Mouse (Mus musculus): ENCODE results near the gene Cd2bp2. TPM values are rescaled to one million over a fixed set of nuclear protein-coding genes. Genes with fewer than 3 reads are reported as not detected.
A peak's percentile ranks its signal among the peaks of the same experiment; 100 is the strongest.

Cd2bp2 gene
- total and polyA plus RNA-seq, 3 experiments = 56.7 to 64.8 TPM; not detected in 1

DNA sequence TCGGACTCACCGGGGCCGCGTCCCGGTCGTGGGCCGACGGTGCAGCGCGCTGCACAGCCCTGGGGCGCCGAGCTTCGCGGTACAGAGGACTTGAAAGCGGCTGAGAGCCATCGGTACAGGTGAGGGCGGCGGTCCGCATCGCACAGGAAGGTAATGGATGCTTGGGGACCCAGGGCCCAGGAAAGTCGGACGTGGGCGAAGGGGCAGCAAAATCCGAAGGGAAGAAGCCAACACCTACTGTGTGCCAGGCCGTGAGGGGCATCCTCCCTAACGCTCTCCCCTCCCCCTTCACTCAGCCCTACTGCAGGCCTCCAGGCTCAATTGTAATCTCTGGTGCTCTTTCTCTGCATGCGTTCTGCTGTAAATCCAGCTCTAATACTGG lies 37.5 kb upstream of the Cd2bp2 start:
- no peaks in the 10 kb centered on the region for H3K9me3 ChIP-seq (replicated peaks; ENCODE audit: insufficient read depth, low read length)
- peak overlapping the region; percentile 74 for H3K27ac ChIP-seq (ENCODE audit: control insufficient read depth, low read depth, low read length)
- peak overlapping the region; percentile 80 to 83 for H3K4me3 ChIP-seq (ENCODE audit: control insufficient read depth in 1 of 2, insufficient read depth in 1 of 2, low read depth in 2 of 2, low read length in 2 of 2)
- H3K79me2 ChIP-seq (ENCODE audit: control insufficient read depth, insufficient read depth, low read length, poor library complexity) = peaks cover 37% of the 10 kb centered on the region
- H3K27me3 ChIP-seq (ENCODE audit: control insufficient read depth in 1 of 2, insufficient read depth in 2 of 2, low read length in 2 of 2) = no peaks in the 10 kb centered on the region
- TF ChIP-seq CHD1 (IDR thresholded peaks at IDR 0.05; ENCODE audit: low read depth, low read length) (no peak), BHLHE40 (IDR thresholded peaks at IDR 0.05; ENCODE audit: borderline replicate concordance, low read depth, low read length) (no peak), CTCF (IDR thresholded peaks at IDR 0.05 in 2 of 3, conservative IDR thresholded peaks at IDR 0.05 in 1 of 3; ENCODE audit: control insufficient read depth in 1 of 3, insufficient read depth in 1 of 3, low read depth in 2 of 3, low read length in 3 of 3, poor library complexity in 1 of 3, severe bottlenecking in 1 of 3) (no peak), USF1 (IDR thresholded peaks at IDR 0.05; ENCODE audit: low read depth, low read length) (no peak), KAT2A (conservative IDR thresholded peaks at IDR 0.05; ENCODE audit: low read depth, low read length) (no peak), ZKSCAN1 (IDR thresholded peaks at IDR 0.05; ENCODE audit: low read depth, low read length) (peak; percentile 91), MEF2A (IDR thresholded peaks at IDR 0.05; ENCODE audit: extremely low read depth, insufficient replicate concordance, low read depth, low read length, poor library complexity, severe bottlenecking) (no peak), RAD21 (IDR thresholded peaks at IDR 0.05; ENCODE audit: low read depth, low read length) (no peak), TBP (IDR thresholded peaks at IDR 0.05; ENCODE audit: low read depth, low read length) (no peak), ZNF384 (IDR thresholded peaks at IDR 0.05; ENCODE audit: low read depth, low read length) (no peak), MYC (IDR thresholded peaks at IDR 0.05; ENCODE audit: low read depth, low read length) (no peak), TAL1 (IDR thresholded peaks at IDR 0.05; ENCODE audit: low read length) (no peak), RCOR1 (IDR thresholded peaks at IDR 0.05; ENCODE audit: low read depth, low read length) (no peak), CHD2 (IDR thresholded peaks at IDR 0.05; ENCODE audit: low read length) (no peak), MYB (IDR thresholded peaks at IDR 0.05; ENCODE audit: low read depth, low read length) (no peak), MXI1 (IDR thresholded peaks at IDR 0.05; ENCODE audit: low read depth, low read length) (peak; percentile 15; the same call in 1 of the 2 replicates), MAZ (IDR thresholded peaks at IDR 0.05; ENCODE audit: low read depth, low read length) (no peak)
- H3K9ac ChIP-seq (ENCODE audit: control insufficient read depth, low read depth, low read length, poor library complexity, severe bottlenecking) = peak overlapping the region; percentile 94
- H3K36me3 ChIP-seq (ENCODE audit: control insufficient read depth in 1 of 2, insufficient read depth in 2 of 2, low read length in 2 of 2) = peaks cover 0 to 14% of the 10 kb centered on the region in 2 experiments; a peak in 3 of 4 replicates
- peak; percentile 71 for DNase-seq (ENCODE audit: low read depth, low spot score)
- H3K4me1 ChIP-seq (ENCODE audit: control insufficient read depth in 1 of 2, insufficient read depth in 2 of 2, low read length in 2 of 2) = peaks cover 2 to 20% of the 10 kb centered on the region in 2 experiments; a peak in 3 of 4 replicates

DNA sequence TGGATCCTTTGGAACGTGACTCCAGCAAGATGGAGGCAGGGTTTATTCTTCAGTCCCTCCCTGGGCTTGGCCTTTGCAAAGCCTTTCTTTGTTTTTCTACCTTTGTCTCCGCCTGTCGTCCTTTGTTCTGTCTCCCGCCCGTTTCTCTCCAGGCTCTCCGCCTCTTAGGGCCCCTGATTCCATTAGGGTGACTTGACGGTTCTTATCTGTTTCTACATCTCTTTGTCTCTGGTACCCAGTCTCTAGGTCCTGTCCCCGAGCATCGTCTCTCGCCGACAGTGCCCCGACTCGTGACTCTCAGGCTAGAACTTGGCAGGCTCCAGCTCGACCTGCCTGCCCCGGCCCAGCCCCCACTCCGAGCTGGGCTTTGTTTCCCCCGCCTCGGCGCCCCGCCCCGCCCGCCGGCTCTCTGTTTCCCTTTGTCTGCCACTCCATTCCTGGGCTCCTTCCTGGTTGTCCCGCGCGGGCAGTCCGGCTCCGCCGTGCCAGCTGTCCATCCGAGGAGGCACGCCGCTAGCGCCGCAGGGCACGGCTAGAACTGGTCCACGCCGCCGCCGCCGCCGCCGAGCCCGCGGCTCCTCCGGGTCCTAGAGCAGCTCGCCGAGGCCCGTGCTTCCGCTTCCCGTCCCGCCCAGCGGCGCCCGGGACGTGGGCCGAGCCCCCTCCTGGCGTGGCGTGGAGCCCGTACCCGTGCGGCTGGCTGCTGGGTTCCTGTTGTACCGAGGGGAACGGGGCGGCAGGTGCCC lies 36.9 kb upstream of the Cd2bp2 start, which contains the start of the genes Zfp553 and Sept1:
Zfp553 (plus strand) TSS at position 440 of the 746 bp plus-strand sequence.
Sept1 (minus strand) TSS at position 509 of the 746 bp plus-strand sequence.
- H3K27ac ChIP-seq (ENCODE audit: control insufficient read depth, low read depth, low read length) = peak within 1 kb of the TSS; percentile 74
- H3K9ac ChIP-seq (ENCODE audit: control insufficient read depth, low read depth, low read length, poor library complexity, severe bottlenecking) = peak within 1 kb of the TSS; percentile 94
- peak; percentile 88 for DNase-seq (ENCODE audit: low read depth, low spot score)
- H3K79me2 ChIP-seq (ENCODE audit: control insufficient read depth, insufficient read depth, low read length, poor library complexity) = peaks cover 37% of the 10 kb centered on the region
- H3K36me3 ChIP-seq (ENCODE audit: control insufficient read depth in 1 of 2, insufficient read depth in 2 of 2, low read length in 2 of 2) = peaks cover 0 to 14% of the 10 kb centered on the region in 2 experiments; a peak in 3 of 4 replicates
- H3K4me3 ChIP-seq (ENCODE audit: control insufficient read depth in 1 of 2, insufficient read depth in 1 of 2, low read depth in 2 of 2, low read length in 2 of 2) = peak within 1 kb of the TSS; percentile 80 to 83
- H3K4me1 ChIP-seq (ENCODE audit: control insufficient read depth in 1 of 2, insufficient read depth in 2 of 2, low read length in 2 of 2) = peaks cover 2 to 20% of the 10 kb centered on the region in 2 experiments; a peak in 3 of 4 replicates
- H3K27me3 ChIP-seq (ENCODE audit: control insufficient read depth in 1 of 2, insufficient read depth in 2 of 2, low read length in 2 of 2) = no peaks in the 10 kb centered on the region
- no peaks in the 10 kb centered on the region for H3K9me3 ChIP-seq (replicated peaks; ENCODE audit: insufficient read depth, low read length)
- TF ChIP-seq MAZ (IDR thresholded peaks at IDR 0.05; ENCODE audit: low read depth, low read length) (peak; percentile 41; the same call in 1 of the 2 replicates), SIN3A (IDR thresholded peaks at IDR 0.05; ENCODE audit: low read length) (peak; percentile 15; the same call in 1 of the 2 replicates), BHLHE40 (IDR thresholded peaks at IDR 0.05; ENCODE audit: borderline replicate concordance, low read depth, low read length) (peak; percentile 36; the same call in 1 of the 2 replicates), USF1 (IDR thresholded peaks at IDR 0.05; ENCODE audit: low read depth, low read length) (no peak), ZNF384 (IDR thresholded peaks at IDR 0.05; ENCODE audit: low read depth, low read length) (no peak), CTCF (IDR thresholded peaks at IDR 0.05 in 2 of 3, conservative IDR thresholded peaks at IDR 0.05 in 1 of 3; ENCODE audit: control insufficient read depth in 1 of 3, insufficient read depth in 1 of 3, low read depth in 2 of 3, low read length in 3 of 3, poor library complexity in 1 of 3, severe bottlenecking in 1 of 3) (no peak), NELFE (IDR thresholded peaks at IDR 0.05; ENCODE audit: low read depth, low read length) (peak; percentile 58; the same call in 1 of the 2 replicates), MAFK (IDR thresholded peaks at IDR 0.05; ENCODE audit: borderline replicate concordance, low read depth, low read length) (no peak), ZMIZ1 (IDR thresholded peaks at IDR 0.05; ENCODE audit: low read depth, low read length) (0 out of 2 replicates have a peak, but pooled peaks have one; percentile 25), EP300 (IDR thresholded peaks at IDR 0.05; ENCODE audit: low read depth in 1 of 2, low read length in 2 of 2) (no peak; a peak in 1 of 4 replicates), ZC3H11A (IDR thresholded peaks at IDR 0.05; ENCODE audit: low read depth, low read length) (no peak), TCF12 (IDR thresholded peaks at IDR 0.05; ENCODE audit: low read depth, low read length) (peak; percentile 50; the same call in 1 of the 2 replicates), TBP (IDR thresholded peaks at IDR 0.05; ENCODE audit: low read depth, low read length) (peak; percentile 67), POLR2A (IDR thresholded peaks at IDR 0.05; ENCODE audit: control insufficient read depth in 1 of 2, insufficient read depth in 1 of 2, low read depth in 1 of 2, low read length in 2 of 2, poor library complexity in 1 of 2) (peak; percentile 51 to 85), RCOR1 (IDR thresholded peaks at IDR 0.05; ENCODE audit: low read depth, low read length) (no peak), UBTF (IDR thresholded peaks at IDR 0.05; ENCODE audit: borderline replicate concordance, insufficient read depth, low read depth, low read length) (peak; percentile 38; the same call in 1 of the 2 replicates), MAX (IDR thresholded peaks at IDR 0.05; ENCODE audit: low read length) (peak; percentile 32), SMC3 (IDR thresholded peaks at IDR 0.05; ENCODE audit: low read depth, low read length) (no peak)

Measured in MEL (cell line).